Mouse (Mus musculus) bone marrow, adult 2 months (tissue): ENCODE measurements around the gene Srrm1.

Experiments used
- CTCF ChIP-seq: fragments of 200-500 bp; IDR thresholded peaks from 2 replicates; pipeline ENCODE4 v1.5.1; 2011; ENCODE audit warnings: low read length, control low read depth; ENCODE audit not compliant: control insufficient read depth, insufficient read depth
- POLR2A ChIP-seq: fragments of 200-500 bp; IDR thresholded peaks from 2 replicates; pipeline ENCODE4 v1.6.1; 2011; ENCODE audit warnings: low read depth, mild to moderate bottlenecking, control low read depth, low read length, borderline replicate concordance; ENCODE audit not compliant: control insufficient read depth

- no peak for TF ChIP-seq CTCF
- TF ChIP-seq POLR2A, result no peak
Observed at GRCm38 (mm10) chr4:135336023-135336357, 17.1 kb downstream of the Srrm1 start.
